Mouse (Mus musculus) liver, embryonic 14.5 days (tissue): ENCODE data around the gene Midn.

ENCODE experiments used
- CTCF ChIP-seq: IDR thresholded peaks from 2 replicates; pipeline ENCODE4 v1.5.1; 2016; ENCODE audit warnings: antibody characterized with exemption, low read depth, control low read depth
- EP300 ChIP-seq: IDR thresholded peaks from 2 replicates; pipeline ENCODE4 v1.6.1; 2016; ENCODE audit warnings: antibody characterized with exemption, low read depth

DNA sequence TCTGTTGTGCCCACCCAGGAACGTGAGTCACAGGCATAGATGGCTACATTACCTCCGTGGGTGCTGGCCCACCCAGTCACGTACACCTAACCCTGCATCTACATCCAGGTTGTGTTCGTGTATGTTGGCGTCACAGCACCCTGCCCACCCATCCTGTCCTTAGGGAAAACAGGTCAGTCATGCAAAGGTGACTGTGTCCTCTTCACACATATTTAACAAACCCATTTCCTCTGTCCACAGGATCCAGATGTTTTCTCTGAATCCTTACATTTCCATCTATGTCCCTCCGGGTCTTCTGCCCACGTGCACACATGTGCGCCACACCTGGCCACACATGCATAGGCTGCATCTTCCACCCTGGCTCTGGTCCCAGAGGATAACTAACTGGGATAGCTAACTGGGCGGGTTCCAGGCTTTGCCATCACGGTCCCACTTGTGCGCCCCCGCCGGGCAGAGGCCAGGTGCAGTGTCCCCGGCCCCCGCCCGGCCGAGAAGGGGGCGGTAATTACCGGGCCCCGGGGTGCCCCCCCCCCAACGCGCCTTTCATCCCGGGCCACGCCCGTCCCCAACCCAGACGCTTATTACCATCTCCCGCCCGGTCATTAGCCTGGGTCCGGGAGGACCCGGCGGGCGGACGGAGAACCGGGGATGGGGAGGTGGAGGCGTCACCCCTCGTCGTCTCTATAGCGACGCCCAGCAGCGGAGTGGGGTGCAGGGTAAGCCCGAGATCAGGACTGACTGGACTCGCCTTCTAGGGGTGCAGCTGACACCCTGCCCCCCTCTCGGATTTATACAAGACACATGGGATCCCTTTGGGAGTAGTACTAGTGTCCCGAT is 16.3 kb downstream of the Midn start:
- TF ChIP-seq CTCF: no peak
- TF ChIP-seq EP300: no peak
